Mouse (Mus musculus): ENCODE results near the gene Ugt1a2.

DNA sequence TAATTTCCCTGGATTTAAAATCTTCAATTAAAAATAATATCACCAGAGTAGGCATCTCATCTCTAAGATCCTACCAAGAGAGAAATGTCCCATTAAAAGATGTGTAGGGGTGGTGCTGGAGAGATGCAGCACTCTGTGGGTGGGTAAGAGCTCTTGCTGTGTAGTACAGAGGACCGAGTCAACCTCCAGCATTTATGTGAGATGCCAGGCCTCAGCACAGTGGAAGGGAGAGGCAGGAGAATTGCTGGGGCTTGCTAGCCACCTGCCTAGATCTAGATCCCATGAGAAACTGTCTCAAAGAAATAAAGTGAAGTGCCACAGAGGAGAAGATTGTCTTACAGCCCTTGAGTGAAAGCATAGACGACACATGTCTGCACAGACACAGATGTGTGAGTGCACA, 16.1 kb downstream of the Ugt1a2 start:
- no peak for TF ChIP-seq CTCF (IDR thresholded peaks at IDR 0.05; ENCODE audit: insufficient read depth, low read length)
- no peak for TF ChIP-seq POLR2A (IDR thresholded peaks at IDR 0.05; ENCODE audit: borderline replicate concordance, extremely low read depth, low read depth, low read length)

Measured in lung, adult 2 months (tissue).